Mouse (Mus musculus): ENCODE data around the gene Ryr1. TPM values are rescaled to one million over a fixed set of nuclear protein-coding genes. Genes with fewer than 3 reads are reported as not detected.
A peak's percentile ranks its signal among the peaks of the same experiment; 100 is the strongest.

Gene Ryr1
- total RNA-seq, 4 experiments from 2014 or later, result 7.0 to 10.5 (median 9.2) TPM

DNA sequence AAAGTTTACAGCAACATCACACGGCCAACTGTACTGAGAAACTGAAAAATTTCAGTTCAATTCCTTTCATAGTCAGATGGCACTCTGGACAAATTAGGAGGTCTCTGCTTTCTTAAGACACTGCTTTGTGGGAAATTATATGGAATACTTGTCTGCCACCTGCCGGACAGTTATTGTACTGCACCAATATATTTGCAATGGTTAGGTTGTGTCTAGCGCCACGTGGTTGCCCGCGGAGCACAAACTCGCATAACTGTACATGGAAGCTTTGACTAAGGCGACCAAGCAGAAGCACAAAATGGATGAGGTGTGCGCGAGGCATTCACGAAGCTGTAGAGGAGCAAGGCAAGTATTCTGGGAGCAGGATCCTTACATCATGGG, 85.4 kb downstream of the Ryr1 start:
- peak; percentile 74 for DNase-seq (ENCODE audit: low spot score in 2 of 2)

DNA sequence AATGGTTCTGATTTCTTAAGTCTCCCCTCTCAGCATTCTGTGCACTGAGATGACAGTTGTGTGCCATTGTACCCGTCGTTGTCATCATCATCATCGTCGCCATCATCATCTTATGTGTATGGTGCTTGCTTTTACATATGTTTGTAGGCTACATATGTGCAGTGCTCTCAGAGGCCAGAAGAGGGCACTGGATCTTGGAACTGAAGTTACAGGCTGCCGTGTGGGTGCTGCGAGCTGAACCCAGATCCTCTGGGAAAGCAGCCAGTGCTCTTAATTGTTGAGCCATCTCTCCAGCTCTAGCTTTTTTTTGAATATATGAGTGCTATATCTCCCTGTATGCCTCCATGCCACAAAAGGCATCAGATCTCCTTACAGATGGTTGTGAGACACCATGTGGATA, 87.7 kb downstream of the Ryr1 start:
- DNase-seq (ENCODE audit: low spot score in 2 of 2), result no peak

- no peak for DNase-seq (ENCODE audit: low spot score in 2 of 2)
These were observed 92.3 kb downstream of the Ryr1 start for GRCm38 (mm10) chr7:29032685-29033084.

DNA sequence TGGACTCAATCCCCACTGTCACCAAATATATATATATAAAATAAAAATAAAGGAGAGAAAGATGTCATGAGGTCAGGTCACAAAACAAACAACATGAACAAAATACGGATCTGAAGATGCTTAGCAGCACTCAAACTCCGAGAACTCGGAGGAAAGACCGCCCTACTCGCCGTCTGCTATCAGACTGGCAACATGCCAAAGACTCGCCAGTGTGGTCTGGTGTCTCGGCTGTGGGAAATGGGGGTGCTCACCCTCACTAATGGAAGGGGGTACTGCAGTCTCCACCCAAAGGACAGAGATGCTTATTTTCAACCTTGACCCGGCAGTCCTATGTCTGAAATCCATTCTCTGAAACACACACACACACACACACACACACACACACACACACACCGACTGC, 93.3 kb downstream of the Ryr1 start:
- DNase-seq (ENCODE audit: low spot score in 2 of 2), result no peak

DNA sequence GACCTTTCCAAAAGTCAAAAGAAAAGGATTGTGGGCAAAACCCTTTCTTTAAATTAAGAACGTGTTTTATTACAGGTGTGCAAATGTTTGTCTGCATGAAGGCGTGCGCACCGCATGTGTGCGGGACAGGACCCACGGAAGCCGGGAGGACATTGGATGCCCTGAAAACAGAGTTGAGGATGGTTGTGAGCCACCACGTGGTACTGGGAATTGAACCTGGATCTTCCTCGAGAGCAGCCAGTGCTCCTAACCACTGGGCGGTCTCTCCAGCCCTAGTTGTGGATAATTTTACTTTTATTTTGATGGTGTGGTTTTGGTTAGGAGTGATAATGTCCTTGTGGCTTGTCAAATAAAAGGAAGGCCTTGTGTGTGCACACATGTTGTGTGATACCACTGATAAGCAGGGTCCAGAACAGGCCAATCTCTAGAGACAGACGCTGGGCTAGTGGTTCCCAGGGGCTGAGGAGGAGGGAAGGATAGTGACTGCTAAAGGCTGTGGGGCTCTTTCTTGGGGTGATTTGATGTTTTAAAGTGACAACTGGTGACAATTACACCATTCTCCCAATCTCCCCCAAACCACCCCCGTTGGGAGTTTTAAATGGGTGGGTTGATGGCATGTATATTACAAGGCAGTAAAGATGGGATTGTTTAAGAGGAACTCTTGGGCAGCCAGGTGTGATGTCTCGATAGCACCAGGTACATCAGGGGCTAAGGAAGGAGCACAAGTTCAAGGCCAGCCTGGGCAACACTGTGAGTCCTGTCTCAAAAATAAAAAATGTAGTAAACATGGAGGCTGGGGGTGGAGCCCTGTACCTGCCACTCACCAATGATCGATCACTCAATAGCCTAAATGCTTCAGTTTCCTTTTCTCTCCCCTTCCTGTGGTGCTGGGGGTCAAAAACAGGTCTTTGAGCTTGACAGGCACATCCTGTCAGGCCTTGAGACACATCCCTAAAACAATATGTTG, 95.0 kb downstream of the Ryr1 start:
- no peak for DNase-seq (ENCODE audit: low spot score in 2 of 2)

DNA sequence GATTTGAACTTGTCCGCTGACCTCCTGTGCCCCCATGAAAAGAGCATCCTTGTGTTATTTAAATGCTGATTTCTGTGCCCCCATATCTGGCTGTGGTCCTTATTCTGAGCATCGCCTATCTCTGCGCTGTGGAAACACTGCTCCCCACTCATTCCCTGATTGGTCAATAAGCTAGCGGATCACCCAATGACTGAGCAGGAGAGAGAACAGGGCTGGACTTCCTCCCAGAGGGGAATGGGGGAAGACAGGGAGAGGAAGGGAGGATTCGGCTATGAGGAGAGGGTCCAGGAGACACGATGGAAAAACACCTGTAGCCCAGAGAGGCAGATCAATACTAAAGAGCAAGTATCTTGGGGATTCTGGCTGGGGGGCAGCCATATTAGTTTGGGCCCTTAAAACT, 96.2 kb downstream of the Ryr1 start:
- no peak for DNase-seq (ENCODE audit: low spot score in 2 of 2)

DNA sequence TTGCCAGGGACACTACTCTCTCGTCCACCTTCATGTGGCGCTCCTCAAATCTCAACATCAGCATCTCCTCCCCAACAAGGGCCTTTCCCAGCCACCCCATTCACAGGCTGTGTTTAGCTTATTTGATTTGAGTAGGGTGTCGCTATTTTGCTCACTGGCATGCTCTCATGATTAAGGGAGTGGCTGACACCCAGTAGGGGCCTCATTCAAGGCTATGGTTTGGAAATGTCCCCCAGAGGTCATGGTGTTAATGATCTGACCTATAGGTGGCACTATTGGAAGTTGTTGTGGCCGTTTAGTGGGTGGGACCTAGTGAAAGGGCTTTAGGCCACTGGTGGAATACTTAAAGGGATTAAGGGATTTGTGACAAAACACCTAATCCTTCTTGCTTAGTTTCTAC, 98.2 kb downstream of the Ryr1 start:
- no peak for DNase-seq (ENCODE audit: low spot score in 2 of 2)

- DNase-seq (ENCODE audit: low spot score in 2 of 2), result no peak
These were observed 98.8 kb downstream of the Ryr1 start for GRCm38 (mm10) chr7:29026195-29026594.

DNA sequence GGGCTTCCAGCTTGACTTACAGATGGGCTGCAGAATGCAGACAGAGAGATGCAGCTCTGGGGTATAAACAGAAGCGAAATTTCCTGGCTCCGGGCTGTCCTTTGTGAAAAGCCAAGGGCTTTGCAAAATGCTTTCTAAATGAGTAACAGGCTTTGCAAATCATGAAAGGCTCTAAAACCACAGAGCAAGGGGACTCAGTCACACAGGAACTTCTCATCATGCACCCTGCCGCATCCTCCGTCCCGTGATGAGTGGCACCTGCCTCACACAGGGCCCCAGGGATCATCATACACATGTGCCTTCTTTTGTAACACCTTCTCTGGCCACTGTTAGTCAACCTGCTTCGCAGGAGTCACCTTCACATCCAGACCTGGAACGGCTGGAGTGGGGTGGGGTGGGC, 99.4 kb downstream of the Ryr1 start:
- DNase-seq (ENCODE audit: low spot score in 2 of 2), result no peak

DNA sequence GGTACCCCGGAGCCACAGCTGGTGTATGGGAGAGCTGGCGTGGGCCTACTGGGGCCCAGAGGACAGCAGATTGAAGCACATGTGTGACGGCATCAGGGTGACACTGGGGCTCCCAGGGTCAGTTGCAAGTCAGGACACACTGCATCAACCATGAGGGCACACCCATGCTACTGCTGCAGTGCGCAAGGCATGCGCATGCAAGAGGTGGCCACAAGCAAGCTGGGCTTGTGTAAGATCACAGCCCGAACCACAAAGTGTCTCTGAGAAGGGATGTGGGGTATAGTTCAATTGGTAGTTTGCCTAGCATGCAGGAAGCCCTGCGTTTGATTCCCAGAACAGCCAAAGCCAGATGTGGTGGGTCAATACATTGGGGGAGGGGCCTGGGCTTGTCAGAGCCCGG, 101.5 kb downstream of the Ryr1 start:
- no peak for DNase-seq (ENCODE audit: low spot score in 2 of 2)

GRCm38 (mm10) chr7:29022479-29022878, 102.5 kb downstream of the Ryr1 start:
- no peak for DNase-seq (ENCODE audit: low spot score in 2 of 2)

- no peak for DNase-seq (ENCODE audit: low spot score in 2 of 2)
These were observed 105.3 kb downstream of the Ryr1 start for GRCm38 (mm10) chr7:29019447-29020220.

GRCm38 (mm10) chr7:29017222-29017621, 107.8 kb downstream of the Ryr1 start:
- DNase-seq (ENCODE audit: low spot score in 2 of 2), result no peak

DNA sequence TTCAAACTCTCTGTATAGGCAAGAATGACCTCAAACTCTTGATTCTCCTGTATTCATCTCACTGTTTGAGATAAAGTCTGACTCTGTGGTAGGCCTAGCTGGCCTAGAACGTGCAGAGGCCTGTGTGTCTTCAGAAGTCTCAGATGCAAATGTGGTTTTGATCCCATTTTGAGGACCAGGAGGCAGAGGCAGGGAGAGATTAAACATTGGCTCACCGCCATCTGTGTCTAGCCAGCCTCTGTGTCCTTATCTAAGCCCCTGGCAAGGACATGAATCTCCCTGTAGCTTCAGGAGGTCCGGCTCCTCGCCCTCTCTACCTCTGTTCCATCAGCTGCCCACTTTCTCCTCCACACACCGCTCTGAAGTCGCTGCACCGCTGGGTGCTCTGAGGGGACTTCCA, 108.5 kb downstream of the Ryr1 start:
- no peak for DNase-seq (ENCODE audit: low spot score in 2 of 2)

DNA sequence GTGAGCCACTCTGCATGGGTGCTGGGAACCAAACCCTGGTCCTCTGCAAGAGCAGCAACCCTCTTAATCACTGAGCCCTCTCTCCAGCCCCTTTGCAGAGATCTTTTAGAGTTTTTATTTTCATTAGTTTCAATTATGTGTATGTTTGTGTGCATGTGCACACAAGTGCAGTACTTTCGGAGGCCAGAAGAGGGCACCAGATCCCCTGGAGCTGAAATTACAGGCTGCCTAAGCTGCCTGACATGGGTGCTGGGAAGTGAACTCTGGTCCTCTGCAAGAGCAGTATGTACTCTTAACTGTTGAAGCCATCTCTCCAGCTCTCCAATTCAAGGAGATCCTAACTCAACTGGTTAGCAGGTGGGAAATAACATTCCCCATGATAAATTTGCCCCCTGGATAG, 110.0 kb downstream of the Ryr1 start:
- no peak for DNase-seq (ENCODE audit: low spot score in 2 of 2)

DNA sequence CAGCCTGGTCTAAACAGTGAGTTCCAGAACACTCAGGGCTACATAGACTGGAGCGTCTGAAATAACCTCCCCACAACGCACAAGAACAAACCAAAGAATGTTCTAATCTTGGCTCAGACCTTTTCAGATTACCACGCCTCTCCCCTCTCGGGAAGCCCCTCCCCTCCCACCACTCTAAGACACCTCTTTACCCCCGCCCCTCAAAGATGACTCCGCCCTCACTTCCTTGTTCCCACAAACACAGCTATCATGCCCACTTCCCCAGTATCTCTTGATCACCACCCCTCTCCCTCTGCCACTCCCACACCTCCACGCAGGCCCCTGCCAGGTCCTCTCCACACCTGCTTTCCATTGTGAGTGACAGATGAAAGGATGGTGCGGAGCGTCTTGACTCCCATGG, 116.3 kb downstream of the Ryr1 start:
- no peak for DNase-seq (ENCODE audit: low spot score in 2 of 2)

GRCm38 (mm10) chr7:29008171-29008570, 116.8 kb downstream of the Ryr1 start:
- DNase-seq (ENCODE audit: low spot score in 2 of 2), result no peak

- DNase-seq (ENCODE audit: low spot score in 2 of 2), result no peak
These were observed 117.5 kb downstream of the Ryr1 start for GRCm38 (mm10) chr7:29007224-29008101.

- no peak for DNase-seq (ENCODE audit: low spot score in 2 of 2)
These were observed 124.1 kb downstream of the Ryr1 start for GRCm38 (mm10) chr7:29000651-29001605.

DNA sequence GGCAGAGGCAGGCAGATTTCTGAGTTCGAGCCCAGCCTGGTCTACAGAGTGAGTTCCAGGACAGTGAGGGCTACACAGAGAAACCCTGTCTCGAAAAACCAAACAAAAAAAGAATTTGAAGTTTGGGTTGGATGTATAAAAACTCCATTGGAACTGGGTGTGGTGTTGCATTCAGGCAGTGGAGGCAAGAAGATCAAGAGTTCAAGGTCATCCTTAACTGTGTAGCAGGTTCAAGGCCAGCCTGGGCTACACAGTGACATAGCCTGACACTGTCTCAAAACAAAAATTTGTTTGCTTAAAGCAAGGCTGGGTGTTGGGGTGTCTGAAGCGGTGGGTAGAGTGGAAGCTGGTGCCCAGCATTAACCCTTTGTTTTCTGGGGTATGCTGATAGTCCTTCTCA, 131.6 kb downstream of the Ryr1 start:
- no peak for DNase-seq (ENCODE audit: low spot score in 2 of 2)
